Mouse (Mus musculus) stomach, postnatal 0 days (tissue): Measurements from ENCODE around the gene Samd5. TPM values are rescaled to one million over a fixed set of nuclear protein-coding genes. Genes with fewer than 3 reads are reported as not detected.

Source experiments
- ATAC-seq: fragments of 200-750 bp; cut with Nextera tagmentation; 2 replicates; pipeline ENCODE4 v1.8.0; 2017; ENCODE audit not compliant: low FRiP score, low TSS enrichment
- DNase-seq: peaks from one replicate; pipeline ENCODE4 v3.0.0-alpha.2; 2016; ENCODE audit warnings: low spot score
- H3K27ac ChIP-seq: fragments of 300-500 bp; sonication (generic); replicated peaks from 2 replicates; pipeline ENCODE4 v1.5.1; 2014; ENCODE audit warnings: mild to moderate bottlenecking, control low read depth
- H3K27me3 ChIP-seq: fragments of 300-500 bp; sonication (generic); 2 replicates; pipeline ENCODE4 v1.6.1; 2014; ENCODE audit warnings: low read length; ENCODE audit not compliant: control insufficient read depth, insufficient read depth
- H3K36me3 ChIP-seq: fragments of 300-500 bp; sonication (generic); 2 replicates; pipeline ENCODE4 v1.6.1; 2014; ENCODE audit warnings: low read length, mixed read lengths; ENCODE audit not compliant: control insufficient read depth, insufficient read depth
- H3K4me1 ChIP-seq: fragments of 300-500 bp; sonication (generic); replicated peaks from 2 replicates; pipeline ENCODE4 v1.6.1; 2014; ENCODE audit warnings: antibody characterized with exemption; ENCODE audit not compliant: control insufficient read depth, insufficient read depth
- H3K4me2 ChIP-seq: fragments of 300-500 bp; sonication (generic); replicated peaks from 2 replicates; pipeline ENCODE4 v1.6.1; 2014; ENCODE audit warnings: low read depth, mild to moderate bottlenecking, control low read depth, moderate library complexity
- H3K4me3 ChIP-seq: fragments of 300-500 bp; sonication (generic); 2 replicates; pipeline ENCODE4 v1.5.1; 2014; ENCODE audit warnings: low read depth, low read length, control low read depth
- H3K9ac ChIP-seq: fragments of 300-500 bp; sonication (generic); 2 replicates; pipeline ENCODE4 v1.6.1; 2014; ENCODE audit warnings: mild to moderate bottlenecking, low read length, control low read depth, mixed read lengths
- H3K9me3 ChIP-seq: fragments of 300-500 bp; sonication (generic); 2 replicates; pipeline ENCODE4 v1.6.1; 2016; ENCODE audit warnings: low read length; ENCODE audit not compliant: control insufficient read depth
- CTCF ChIP-seq: IDR thresholded peaks from 2 replicates; pipeline ENCODE4 v1.5.1; 2016; ENCODE audit warnings: antibody characterized with exemption, low read depth, mild to moderate bottlenecking, moderate library complexity
- EP300 ChIP-seq: optimal IDR thresholded peaks from 2 replicates; pipeline ENCODE3; 2016; ENCODE audit warnings: antibody characterized with exemption
- WGBS: fragments of 180-500 bp; shearing (Covaris S2); extraction: QIAGEN DNeasy Blood & Tissue Kit; methylation state at CpG from one replicate; pipeline ENCODE4 v1.1.7; 2014; 5-methylcytosine and 5-hydroxymethylcytosine counted together
- polyA plus RNA-seq: library from polyadenylated mRNA; unstranded; fragments of >200 nt; fragmentation: Nextera tagmentation; extraction: Ambion mirVana; gene quantifications from 2 replicates; pipeline ENCODE4 v1.2.1, GENCODE M21; 2015

Gene Samd5
- polyA plus RNA-seq, 1 experiment from 2014 or later, result 4.7 TPM

DNA sequence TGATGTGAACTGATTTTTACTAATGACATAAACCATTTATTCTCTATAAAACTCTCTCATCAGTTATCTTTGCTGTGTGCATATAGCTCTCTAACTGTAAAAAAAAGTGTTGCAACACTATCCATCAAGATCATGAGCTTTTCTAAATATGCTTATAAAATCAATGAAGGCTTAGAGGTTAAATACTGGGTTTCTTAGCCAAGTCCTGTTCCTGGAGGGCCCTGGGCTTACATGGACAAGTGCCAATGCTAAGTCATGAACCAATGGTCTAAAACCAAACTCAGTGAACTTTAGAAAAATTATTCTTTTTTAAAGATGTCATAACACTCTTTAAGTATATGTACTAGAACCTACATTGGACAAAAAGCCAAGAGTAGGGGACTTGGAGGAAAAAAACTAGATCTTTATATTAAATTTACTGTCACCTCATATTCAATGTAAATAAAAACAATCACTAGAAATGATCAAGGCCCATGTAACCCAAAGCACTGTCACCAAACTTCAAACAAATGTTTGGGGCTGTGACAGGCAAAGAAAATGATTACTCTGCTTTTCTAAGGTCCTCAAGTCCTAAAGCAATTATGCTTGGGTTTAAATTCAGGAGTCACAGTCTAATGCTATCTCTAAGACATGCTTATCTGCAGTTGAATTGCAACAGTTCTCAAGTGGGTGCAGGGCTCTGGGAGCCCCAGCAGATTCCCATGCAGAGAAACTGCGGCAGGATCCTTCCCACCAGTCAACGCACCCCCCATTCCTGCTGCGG, 52.9 kb downstream of the Samd5 start:
- no peak overlapping the region for H3K27ac ChIP-seq
- no peak for ATAC-seq
- H3K9ac ChIP-seq, result no peak overlapping the region
- H3K4me3 ChIP-seq, result no peak overlapping the region
- H3K4me2 ChIP-seq, result no peak overlapping the region
- H3K4me1 ChIP-seq, result no peaks in the 10 kb centered on the region
- TF ChIP-seq CTCF (no peak), EP300 (no peak)
- 79% methylated on average over 3 of the region's 3 CpGs for WGBS
- no peak for DNase-seq
- H3K27me3 ChIP-seq, result no peaks in the 10 kb centered on the region
- H3K36me3 ChIP-seq, result no peaks in the 10 kb centered on the region
- no peaks in the 10 kb centered on the region for H3K9me3 ChIP-seq

DNA sequence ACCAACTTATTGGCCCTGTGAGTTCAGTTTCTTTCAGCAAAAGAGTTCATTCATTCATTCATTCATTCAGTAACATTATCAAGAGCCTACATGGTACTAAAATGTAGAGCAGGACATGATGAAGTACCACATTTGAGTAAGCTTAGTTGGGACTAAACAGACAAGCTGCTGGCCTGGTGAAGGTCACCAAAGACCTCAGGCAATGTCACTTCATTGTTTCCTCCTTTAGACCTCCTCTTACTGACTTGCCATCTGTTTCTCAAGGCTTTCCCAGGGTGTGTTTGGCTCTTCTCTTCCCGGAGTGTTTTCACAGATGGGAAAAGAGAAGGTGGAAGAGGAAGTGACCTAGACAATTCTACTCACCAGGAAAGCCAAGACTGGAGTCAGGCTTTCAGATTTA, 54.0 kb downstream of the Samd5 start:
- Histone ChIP-seq H3K4me3 (no peak overlapping the region), H3K9me3 (no peaks in the 10 kb centered on the region), H3K4me2 (no peak overlapping the region), H3K9ac (no peak overlapping the region), H3K27me3 (no peaks in the 10 kb centered on the region), H3K36me3 (no peaks in the 10 kb centered on the region), H3K27ac (no peak overlapping the region), H3K4me1 (no peaks in the 10 kb centered on the region)
- WGBS, result 18% methylated on average over 1 of the region's 1 CpGs
- TF ChIP-seq EP300 (no peak), CTCF (no peak)
- DNase-seq (no peak), ATAC-seq (no peak)

DNA sequence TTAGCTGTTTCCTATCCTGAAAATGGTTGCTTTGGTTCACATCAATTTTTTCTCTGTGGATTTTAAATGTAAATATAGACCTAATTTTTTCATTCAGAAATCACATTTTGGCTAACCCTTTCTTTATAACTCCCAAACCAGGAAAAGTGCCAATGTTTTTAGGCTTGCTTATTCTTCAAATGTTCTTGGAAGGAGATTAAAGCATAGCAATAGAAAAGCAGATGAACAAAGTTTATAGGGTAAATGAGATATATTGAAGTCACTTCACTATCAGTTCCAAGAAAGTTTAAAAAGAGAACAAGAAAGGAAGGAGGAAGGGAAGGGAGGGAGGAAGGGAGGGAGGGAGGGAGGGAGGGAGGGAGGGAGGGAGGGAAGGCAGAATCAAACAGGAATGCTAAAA, 60.0 kb downstream of the Samd5 start:
- H3K27me3 ChIP-seq, result no peaks in the 10 kb centered on the region
- DNase-seq (no peak), ATAC-seq (no peak)
- no peak overlapping the region for H3K27ac ChIP-seq
- H3K36me3 ChIP-seq, result no peaks in the 10 kb centered on the region
- no peak for TF ChIP-seq CTCF
- TF ChIP-seq EP300, result no peak
- H3K4me2 ChIP-seq, result no peak overlapping the region
- H3K9me3 ChIP-seq, result no peaks in the 10 kb centered on the region
- H3K4me3 ChIP-seq, result no peak overlapping the region
- H3K9ac ChIP-seq, result no peak overlapping the region
- no peaks in the 10 kb centered on the region for H3K4me1 ChIP-seq

DNA sequence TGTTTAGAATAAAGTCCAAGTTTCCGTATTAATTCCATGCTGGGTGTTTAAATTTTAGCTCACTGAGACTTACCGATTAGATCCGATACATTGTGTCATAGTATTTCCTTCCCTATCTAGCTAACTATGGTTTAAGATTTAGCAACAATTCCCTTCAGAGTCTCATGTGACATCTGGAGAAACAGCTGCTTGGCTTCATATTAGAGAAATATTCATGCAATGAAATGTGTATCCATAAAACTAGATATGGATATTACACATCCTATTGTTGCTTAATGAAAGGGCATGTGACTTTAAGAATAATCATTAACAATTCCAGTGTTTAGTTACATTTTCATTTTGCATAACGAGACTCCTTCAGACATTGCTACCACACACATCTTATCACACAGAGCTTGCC, 66.2 kb downstream of the Samd5 start:
- no peak for TF ChIP-seq EP300
- no peak for TF ChIP-seq CTCF
- no peak for DNase-seq
- ATAC-seq, result no peak

DNA sequence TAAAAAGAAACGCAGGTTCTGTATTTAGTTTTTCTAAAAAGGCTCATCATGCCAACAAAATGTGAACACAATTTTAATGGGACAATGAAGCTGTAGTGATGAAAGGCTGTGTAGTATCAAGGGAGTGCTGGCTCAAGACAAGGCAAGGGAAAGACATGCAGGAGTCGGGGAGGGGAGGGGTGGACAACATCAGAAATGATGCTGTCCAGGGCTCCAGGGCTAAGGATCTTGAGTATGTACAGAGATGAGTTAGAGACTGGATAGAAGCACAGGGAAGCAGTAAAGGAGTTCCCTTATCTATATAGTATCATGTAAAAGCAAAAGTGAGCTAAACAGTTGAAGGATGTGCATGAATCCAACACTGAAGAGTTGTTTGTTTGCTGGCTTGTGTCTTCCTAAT, 67.9 kb downstream of the Samd5 start:
- no peak for DNase-seq
- no peaks in the 10 kb centered on the region for H3K27me3 ChIP-seq
- H3K27ac ChIP-seq, result no peak overlapping the region
- H3K9ac ChIP-seq, result no peak overlapping the region
- H3K4me2 ChIP-seq, result no peak overlapping the region
- H3K36me3 ChIP-seq, result no peaks in the 10 kb centered on the region
- WGBS, result 66% methylated on average over 2 of the region's 2 CpGs
- ATAC-seq, result no peak
- TF ChIP-seq EP300, result no peak
- no peak for TF ChIP-seq CTCF
- no peaks in the 10 kb centered on the region for H3K9me3 ChIP-seq
- H3K4me1 ChIP-seq, result no peaks in the 10 kb centered on the region
- H3K4me3 ChIP-seq, result no peak overlapping the region

More for the DNA sequence above, 66.2 kb downstream of the Samd5 start:
- 69% methylated on average over 4 of the region's 4 CpGs for WGBS
- H3K9ac ChIP-seq, result no peak overlapping the region
- H3K4me2 ChIP-seq, result no peak overlapping the region
- no peaks in the 10 kb centered on the region for H3K36me3 ChIP-seq
- no peak overlapping the region for H3K4me3 ChIP-seq
- no peak overlapping the region for H3K27ac ChIP-seq
- no peaks in the 10 kb centered on the region for H3K4me1 ChIP-seq
- H3K9me3 ChIP-seq, result no peaks in the 10 kb centered on the region
- no peaks in the 10 kb centered on the region for H3K27me3 ChIP-seq

DNA sequence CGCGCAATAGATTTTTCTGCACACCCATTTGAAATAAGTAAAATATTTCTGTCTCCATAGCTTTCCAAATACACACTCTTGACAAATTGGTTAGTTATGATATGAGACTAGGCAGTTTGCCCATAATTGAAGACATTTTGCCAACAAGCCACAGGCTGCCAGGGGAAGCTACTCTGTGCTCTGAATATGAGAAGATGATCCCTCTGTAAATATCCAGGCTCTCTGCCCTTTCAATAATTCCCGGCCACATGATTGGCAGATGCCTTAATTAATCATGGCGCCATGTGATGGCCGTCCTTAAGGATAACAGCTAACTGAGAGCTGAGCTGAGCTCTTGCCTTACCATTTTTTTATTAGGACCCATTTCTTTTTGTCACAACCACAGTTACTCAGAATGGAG, 69.4 kb downstream of the Samd5 start:
- Histone ChIP-seq H3K9ac (no peak overlapping the region), H3K4me2 (no peak overlapping the region), H3K4me3 (no peak overlapping the region), H3K4me1 (no peaks in the 10 kb centered on the region), H3K9me3 (no peaks in the 10 kb centered on the region), H3K36me3 (no peaks in the 10 kb centered on the region), H3K27me3 (no peaks in the 10 kb centered on the region), H3K27ac (no peak overlapping the region)
- WGBS, result 59% methylated on average over 5 of the region's 5 CpGs
- ATAC-seq, result no peak
- TF ChIP-seq EP300 (no peak), CTCF (no peak)
- no peak for DNase-seq
